Mouse (Mus musculus) embryonic facial prominence, embryonic 10.5 days (tissue): ENCODE data around the gene Map9. TPM values are rescaled to one million over a fixed set of nuclear protein-coding genes. Genes with fewer than 3 reads are reported as not detected.
"Not testable (repeated sequence)": the region's sequence is repeated elsewhere in the genome, so short reads cannot be mapped to it uniquely, and the experiment has no call there.

Experiments
- DNase-seq: peaks from one replicate; pipeline ENCODE4 v3.0.0-alpha.2; 2017; ENCODE audit warnings: low spot score
- H3K27ac ChIP-seq: fragments of 300-500 bp; sonication (generic); replicated peaks from 2 replicates; pipeline ENCODE4 v1.5.1; 2016; ENCODE audit warnings: mild to moderate bottlenecking
- H3K27me3 ChIP-seq: fragments of 300-500 bp; sonication (generic); replicated peaks from 2 replicates; pipeline ENCODE4 v1.6.1; 2016; ENCODE audit warnings: low read depth, mild to moderate bottlenecking; ENCODE audit not compliant: poor library complexity, severe bottlenecking
- H3K36me3 ChIP-seq: fragments of 300-500 bp; sonication (generic); replicated peaks from 2 replicates; pipeline ENCODE4 v1.6.1; 2016; ENCODE audit warnings: mild to moderate bottlenecking, moderate library complexity
- H3K4me1 ChIP-seq: fragments of 300-500 bp; sonication (generic); 2 replicates; pipeline ENCODE4 v1.6.1; 2016
- H3K4me3 ChIP-seq: fragments of 300-500 bp; sonication (generic); 2 replicates; pipeline ENCODE4 v1.5.1; 2016; ENCODE audit warnings: mild to moderate bottlenecking, moderate library complexity
- H3K9me3 ChIP-seq: fragments of 300-500 bp; sonication (generic); 2 replicates; pipeline ENCODE4 v1.6.1; 2016; ENCODE audit warnings: mild to moderate bottlenecking
- WGBS: fragments of 180-500 bp; shearing (Covaris S2); methylation state at CpG from one replicate; pipeline ENCODE4 v1.1.7; 2016; 5-methylcytosine and 5-hydroxymethylcytosine counted together
- polyA plus RNA-seq: library from polyadenylated mRNA; unstranded; fragments of >200 nt; fragmentation: Nextera tagmentation; extraction: Ambion mirVana; gene quantifications from 2 replicates; pipeline ENCODE4 v1.2.1, GENCODE M21; 2016

Map9 gene
- polyA plus RNA-seq, 1 experiment from 2014 or later: 8.5 TPM

- 43% methylated on average over 3 of the region's 3 CpGs for WGBS
- no peaks in the 10 kb centered on the region for H3K27me3 ChIP-seq
- no peak for DNase-seq
- no peaks in the 10 kb centered on the region for H3K4me1 ChIP-seq
- no peaks in the 10 kb centered on the region for H3K9me3 ChIP-seq
- H3K27ac ChIP-seq: no peak overlapping the region
- no peaks in the 10 kb centered on the region for H3K36me3 ChIP-seq
- no peak overlapping the region for H3K4me3 ChIP-seq
Observed at GRCm38 (mm10) chr3:82440976-82441375, 83.1 kb downstream of the Map9 start.

DNA sequence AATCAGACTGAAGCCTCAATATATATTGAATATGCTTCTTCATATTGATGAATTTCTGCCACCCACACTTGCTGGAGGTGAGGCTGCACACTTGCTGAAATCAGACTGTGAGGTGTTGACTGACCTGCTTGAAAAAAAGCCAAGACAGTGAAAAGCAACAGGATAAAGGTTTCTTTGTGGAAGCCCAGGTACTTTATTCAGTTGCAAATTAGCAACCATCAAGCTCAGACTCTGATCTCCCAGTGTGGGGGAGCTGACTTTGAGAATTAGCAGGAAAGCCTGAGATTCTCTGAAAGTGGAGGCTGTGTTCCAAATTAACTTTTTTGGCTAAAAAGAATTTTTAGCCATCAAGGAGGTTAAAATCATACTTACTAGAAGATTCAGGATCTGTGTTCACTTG, 83.8 kb downstream of the Map9 start:
- not testable (repeated sequence) for H3K4me3 ChIP-seq, H3K27me3 ChIP-seq, DNase-seq, H3K27ac ChIP-seq, H3K36me3 ChIP-seq, H3K4me1 ChIP-seq, H3K9me3 ChIP-seq

Other genes starting within 250 kb of the Map9 start
- gene Gucy1a1, start 212.3 kb upstream of the Map9 start, polyA plus RNA-seq: 2.1 and 2.3 TPM in 2 replicates
- gene Npy2r, start 190.0 kb downstream of the Map9 start, polyA plus RNA-seq: 0.07 and 0.26 TPM in 2 replicates